Mouse (Mus musculus) heart, embryonic 16.5 days (tissue): ENCODE results near the gene Tmem198. TPM values are rescaled to one million over a fixed set of nuclear protein-coding genes. Genes with fewer than 3 reads are reported as not detected.

ENCODE experiments used
- ATAC-seq: fragments of 200-750 bp; cut with Nextera tagmentation; replicated peaks from 2 replicates; pipeline ENCODE4 v1.8.0; 2017; ENCODE audit warnings: moderate number of reproducible peaks; ENCODE audit not compliant: insufficient read depth, low FRiP score; ENCODE audit errors: extremely low read depth
- H3K27ac ChIP-seq: fragments of 300-500 bp; sonication (generic); 2 replicates; pipeline ENCODE4 v1.5.1; 2014; ENCODE audit warnings: mild to moderate bottlenecking, low read length, control low read depth, moderate library complexity
- H3K27me3 ChIP-seq: fragments of 300-500 bp; sonication (generic); 2 replicates; pipeline ENCODE4 v1.6.1; 2014; ENCODE audit warnings: low read length, mixed read lengths; ENCODE audit not compliant: control insufficient read depth, insufficient read depth
- H3K36me3 ChIP-seq: fragments of 300-500 bp; sonication (generic); 2 replicates; pipeline ENCODE4 v1.6.1; 2014; ENCODE audit not compliant: control insufficient read depth, insufficient read depth
- H3K4me1 ChIP-seq: fragments of 300-500 bp; sonication (generic); 2 replicates; pipeline ENCODE4 v1.6.1; 2014; ENCODE audit warnings: low read length, mixed read lengths; ENCODE audit not compliant: control insufficient read depth, insufficient read depth
- H3K4me2 ChIP-seq: fragments of 300-500 bp; sonication (generic); 2 replicates; pipeline ENCODE4 v1.6.1; 2014; ENCODE audit warnings: low read depth, mild to moderate bottlenecking, control low read depth, low read length
- H3K4me3 ChIP-seq: fragments of 300-500 bp; sonication (generic); 2 replicates; pipeline ENCODE4 v1.5.1; 2014; ENCODE audit warnings: mild to moderate bottlenecking, control low read depth, low read length
- H3K9ac ChIP-seq: fragments of 300-500 bp; sonication (generic); 2 replicates; pipeline ENCODE4 v1.6.1; 2014; ENCODE audit warnings: low read length, control low read depth
- H3K9me3 ChIP-seq: fragments of 300-500 bp; sonication (generic); replicated peaks from 2 replicates; pipeline ENCODE4 v1.6.1; 2016; ENCODE audit warnings: low read length; ENCODE audit not compliant: control insufficient read depth
- WGBS: fragments of 180-500 bp; shearing (Covaris S2); extraction: QIAGEN DNeasy Blood & Tissue Kit; methylation state at CpG from one replicate; pipeline ENCODE4 v1.1.7; 2014; 5-methylcytosine and 5-hydroxymethylcytosine counted together
- polyA plus RNA-seq: library from polyadenylated mRNA; unstranded; fragments of >200 nt; fragmentation: Nextera tagmentation; extraction: Ambion mirVana; gene quantifications from 2 replicates; pipeline ENCODE4 v1.2.1, GENCODE M21; 2015

The Tmem198 gene
- polyA plus RNA-seq, 1 experiment from 2014 or later = 0.60 TPM

GRCm38 (mm10) chr1:75518427-75518826, 39.1 kb downstream of the Tmem198 start:
- Histone ChIP-seq H3K4me3 (no peak overlapping the region), H3K27me3 (no peaks in the 10 kb centered on the region), H3K4me1 (peaks cover 31% of the 10 kb centered on the region), H3K27ac (no peak overlapping the region; the same call in 1 of the 2 replicates), H3K36me3 (no peaks in the 10 kb centered on the region), H3K4me2 (no peak overlapping the region), H3K9me3 (no peaks in the 10 kb centered on the region), H3K9ac (no peak overlapping the region)
- 90% methylated on average over 4 of the region's 4 CpGs for WGBS
- ATAC-seq = no peak

- no peaks in the 10 kb centered on the region for H3K9me3 ChIP-seq
- WGBS = 39% methylated on average over 5 of the region's 5 CpGs
- H3K27ac ChIP-seq = peak overlapping the region; percentile 97
- no peaks in the 10 kb centered on the region for H3K36me3 ChIP-seq
- H3K4me1 ChIP-seq = peaks cover 31% of the 10 kb centered on the region
- ATAC-seq = no peak
- H3K9ac ChIP-seq = peak overlapping the region; percentile 6
- H3K4me2 ChIP-seq = no peak overlapping the region
- no peaks in the 10 kb centered on the region for H3K27me3 ChIP-seq
- no peak overlapping the region for H3K4me3 ChIP-seq
Observed at GRCm38 (mm10) chr1:75519576-75519975, 40.2 kb downstream of the Tmem198 start.

- Histone ChIP-seq H3K4me2 (peak within 1 kb of the TSS; percentile 79), H3K36me3 (no peaks in the 10 kb centered on the region), H3K9ac (peak within 1 kb of the TSS; percentile 78), H3K9me3 (no peaks in the 10 kb centered on the region), H3K27me3 (no peaks in the 10 kb centered on the region), H3K4me3 (peak within 1 kb of the TSS; percentile 61), H3K27ac (peak within 1 kb of the TSS; percentile 97), H3K4me1 (peaks cover 24% of the 10 kb centered on the region)
- ATAC-seq = peak; percentile 98
- WGBS = under 1% methylated on average over 46 of the region's 46 CpGs
Observed at GRCm38 (mm10) chr1:75521321-75522031, 42.1 kb downstream of the Tmem198 start, which contains the start of gene Stk11ip. Stk11ip (plus strand) TSS chr1:75521529.

GRCm38 (mm10) chr1:75524679-75525078, 45.3 kb downstream of the Tmem198 start:
- H3K27me3 ChIP-seq = no peaks in the 10 kb centered on the region
- no peak for ATAC-seq
- H3K27ac ChIP-seq = no peak overlapping the region
- H3K4me1 ChIP-seq = peaks cover 8% of the 10 kb centered on the region
- WGBS = 80% methylated on average over 7 of the region's 7 CpGs
- no peak overlapping the region for H3K4me3 ChIP-seq
- peaks cover 9% of the 10 kb centered on the region; the same call in 1 of the 2 replicates for H3K36me3 ChIP-seq
- H3K9me3 ChIP-seq = no peaks in the 10 kb centered on the region
- no peak overlapping the region for H3K9ac ChIP-seq
- no peak overlapping the region for H3K4me2 ChIP-seq

- no peak overlapping the region for H3K4me2 ChIP-seq
- H3K27ac ChIP-seq = no peak overlapping the region
- 54% methylated on average over 4 of the region's 4 CpGs for WGBS
- ATAC-seq = 0 out of 2 replicates have a peak, but pooled peaks have one; percentile 49
- no peaks in the 10 kb centered on the region for H3K27me3 ChIP-seq
- H3K9ac ChIP-seq = no peak overlapping the region
- H3K4me1 ChIP-seq = no peaks in the 10 kb centered on the region
- peaks cover 18% of the 10 kb centered on the region; the same call in 1 of the 2 replicates for H3K36me3 ChIP-seq
- no peaks in the 10 kb centered on the region for H3K9me3 ChIP-seq
- H3K4me3 ChIP-seq = no peak overlapping the region
Observed at GRCm38 (mm10) chr1:75530546-75530945, 51.2 kb downstream of the Tmem198 start.

- no peak overlapping the region for H3K4me3 ChIP-seq
- H3K9me3 ChIP-seq = no peaks in the 10 kb centered on the region
- no peaks in the 10 kb centered on the region for H3K4me1 ChIP-seq
- no peak overlapping the region for H3K27ac ChIP-seq
- peaks cover 22% of the 10 kb centered on the region; the same call in 1 of the 2 replicates for H3K36me3 ChIP-seq
- no peaks in the 10 kb centered on the region for H3K27me3 ChIP-seq
- H3K9ac ChIP-seq = no peak overlapping the region
- no peak overlapping the region for H3K4me2 ChIP-seq
- no peak for ATAC-seq
- 83% methylated on average over 19 of the region's 19 CpGs for WGBS
Observed at GRCm38 (mm10) chr1:75532280-75533172, 53.2 kb downstream of the Tmem198 start.

- no peak overlapping the region for H3K9ac ChIP-seq
- ATAC-seq = no peak
Observed at GRCm38 (mm10) chr1:75533325-75534252, 54.3 kb downstream of the Tmem198 start.

More at GRCm38 (mm10) chr1:75533325-75534252, 54.3 kb downstream of the Tmem198 start:
- Histone ChIP-seq H3K4me2 (no peak overlapping the region), H3K36me3 (peaks cover 15% of the 10 kb centered on the region; the same call in 1 of the 2 replicates), H3K27me3 (no peaks in the 10 kb centered on the region), H3K27ac (no peak overlapping the region), H3K4me1 (no peaks in the 10 kb centered on the region), H3K9me3 (no peaks in the 10 kb centered on the region), H3K4me3 (no peak overlapping the region)
- WGBS = 84% methylated on average over 19 of the region's 19 CpGs
